Mouse (Mus musculus): ENCODE measurements around the gene Slc16a10. TPM values are rescaled to one million over a fixed set of nuclear protein-coding genes. Genes with fewer than 3 reads are reported as not detected.
A peak's percentile ranks its signal among the peaks of the same experiment; 100 is the strongest.

Slc16a10 gene
- polyA plus RNA-seq, 1 experiment from 2014 or later, result 5.3 TPM

GRCm38 (mm10) chr10:40109520-40109919, 32.5 kb downstream of the Slc16a10 start:
- Histone ChIP-seq H3K27ac (ENCODE audit: low read depth) (no peak overlapping the region), H3K9ac (no peak overlapping the region), H3K4me2 (no peak overlapping the region), H3K27me3 (ENCODE audit: insufficient read depth, low read length) (no peaks in the 10 kb centered on the region), H3K4me3 (ENCODE audit: low read depth, low read length) (no peak overlapping the region), H3K9me3 (ENCODE audit: low read depth, low read length) (no peaks in the 10 kb centered on the region), H3K4me1 (ENCODE audit: insufficient read depth) (no peaks in the 10 kb centered on the region), H3K36me3 (ENCODE audit: insufficient read depth) (no peaks in the 10 kb centered on the region)
- no peak for ATAC-seq (ENCODE audit: insufficient read depth)
- 79% methylated on average over 5 of the region's 5 CpGs for WGBS
- no peak for DNase-seq
- no peak for TF ChIP-seq CTCF (IDR thresholded peaks at IDR 0.05; ENCODE audit: low read depth)

GRCm38 (mm10) chr10:40108992-40109391, 33.1 kb downstream of the Slc16a10 start:
- Histone ChIP-seq H3K4me1 (ENCODE audit: insufficient read depth) (no peaks in the 10 kb centered on the region), H3K27ac (ENCODE audit: low read depth) (no peak overlapping the region), H3K27me3 (ENCODE audit: insufficient read depth, low read length) (no peaks in the 10 kb centered on the region), H3K9me3 (ENCODE audit: low read depth, low read length) (no peaks in the 10 kb centered on the region), H3K9ac (no peak overlapping the region), H3K4me2 (no peak overlapping the region), H3K4me3 (ENCODE audit: low read depth, low read length) (no peak overlapping the region), H3K36me3 (ENCODE audit: insufficient read depth) (no peaks in the 10 kb centered on the region)
- 60% methylated on average over 8 of the region's 8 CpGs for WGBS
- no peak for TF ChIP-seq CTCF (IDR thresholded peaks at IDR 0.05; ENCODE audit: low read depth)
- DNase-seq (no peak), ATAC-seq (ENCODE audit: insufficient read depth) (no peak)

- no peaks in the 10 kb centered on the region for H3K4me1 ChIP-seq (ENCODE audit: insufficient read depth)
- TF ChIP-seq CTCF (IDR thresholded peaks at IDR 0.05; ENCODE audit: low read depth), result no peak
- no peak overlapping the region for H3K4me3 ChIP-seq (ENCODE audit: low read depth, low read length)
- H3K36me3 ChIP-seq (ENCODE audit: insufficient read depth), result no peaks in the 10 kb centered on the region
- H3K27ac ChIP-seq (ENCODE audit: low read depth), result no peak overlapping the region
- ATAC-seq (ENCODE audit: insufficient read depth) (no peak), DNase-seq (no peak)
- no peaks in the 10 kb centered on the region for H3K27me3 ChIP-seq (ENCODE audit: insufficient read depth, low read length)
- WGBS, result 82% methylated on average over 1 of the region's 1 CpGs
- H3K4me2 ChIP-seq, result no peak overlapping the region
- H3K9me3 ChIP-seq (ENCODE audit: low read depth, low read length), result no peaks in the 10 kb centered on the region
- no peak overlapping the region for H3K9ac ChIP-seq
These were observed 34.1 kb downstream of the Slc16a10 start for GRCm38 (mm10) chr10:40107995-40108394.

- WGBS, result 57% methylated on average over 1 of the region's 1 CpGs
- no peaks in the 10 kb centered on the region for H3K27me3 ChIP-seq (ENCODE audit: insufficient read depth, low read length)
- TF ChIP-seq CTCF (IDR thresholded peaks at IDR 0.05; ENCODE audit: low read depth), result no peak
- no peak overlapping the region for H3K9ac ChIP-seq
- no peaks in the 10 kb centered on the region for H3K4me1 ChIP-seq (ENCODE audit: insufficient read depth)
- H3K27ac ChIP-seq (ENCODE audit: low read depth), result no peak overlapping the region
- H3K4me3 ChIP-seq (ENCODE audit: low read depth, low read length), result no peak overlapping the region
- no peaks in the 10 kb centered on the region for H3K9me3 ChIP-seq (ENCODE audit: low read depth, low read length)
- H3K36me3 ChIP-seq (ENCODE audit: insufficient read depth), result no peaks in the 10 kb centered on the region
- ATAC-seq (ENCODE audit: insufficient read depth), result no peak
- no peak for DNase-seq
- H3K4me2 ChIP-seq, result no peak overlapping the region
These were observed 36.9 kb downstream of the Slc16a10 start for GRCm38 (mm10) chr10:40105174-40105573.

GRCm38 (mm10) chr10:40103790-40104189, 38.3 kb downstream of the Slc16a10 start:
- ATAC-seq (ENCODE audit: insufficient read depth) (no peak), DNase-seq (peak; percentile 72)
- no peak overlapping the region for H3K27ac ChIP-seq (ENCODE audit: low read depth)
- H3K36me3 ChIP-seq (ENCODE audit: insufficient read depth), result no peaks in the 10 kb centered on the region
- no peak for TF ChIP-seq CTCF (IDR thresholded peaks at IDR 0.05; ENCODE audit: low read depth)
- no peaks in the 10 kb centered on the region for H3K27me3 ChIP-seq (ENCODE audit: insufficient read depth, low read length)
- H3K4me2 ChIP-seq, result no peak overlapping the region
- no peaks in the 10 kb centered on the region for H3K4me1 ChIP-seq (ENCODE audit: insufficient read depth)
- H3K4me3 ChIP-seq (ENCODE audit: low read depth, low read length), result no peak overlapping the region
- 31% methylated on average over 5 of the region's 5 CpGs for WGBS
- H3K9me3 ChIP-seq (ENCODE audit: low read depth, low read length), result no peaks in the 10 kb centered on the region
- H3K9ac ChIP-seq, result no peak overlapping the region

GRCm38 (mm10) chr10:40102986-40103385, 39.1 kb downstream of the Slc16a10 start:
- ATAC-seq (ENCODE audit: insufficient read depth), result no peak
- no peak for TF ChIP-seq CTCF (IDR thresholded peaks at IDR 0.05; ENCODE audit: low read depth)
- no peak overlapping the region for H3K9ac ChIP-seq
- WGBS, result 45% methylated on average over 8 of the region's 8 CpGs
- no peak overlapping the region for H3K4me2 ChIP-seq
- H3K27ac ChIP-seq (ENCODE audit: low read depth), result no peak overlapping the region
- H3K27me3 ChIP-seq (ENCODE audit: insufficient read depth, low read length), result no peaks in the 10 kb centered on the region
- H3K4me3 ChIP-seq (ENCODE audit: low read depth, low read length), result no peak overlapping the region
- no peaks in the 10 kb centered on the region for H3K36me3 ChIP-seq (ENCODE audit: insufficient read depth)
- no peak for DNase-seq
- no peaks in the 10 kb centered on the region for H3K4me1 ChIP-seq (ENCODE audit: insufficient read depth)
- H3K9me3 ChIP-seq (ENCODE audit: low read depth, low read length), result no peaks in the 10 kb centered on the region

GRCm38 (mm10) chr10:40102166-40102565, 39.9 kb downstream of the Slc16a10 start:
- no peaks in the 10 kb centered on the region for H3K4me1 ChIP-seq (ENCODE audit: insufficient read depth)
- no peaks in the 10 kb centered on the region for H3K27me3 ChIP-seq (ENCODE audit: insufficient read depth, low read length)
- no peak overlapping the region for H3K27ac ChIP-seq (ENCODE audit: low read depth)
- no peaks in the 10 kb centered on the region for H3K36me3 ChIP-seq (ENCODE audit: insufficient read depth)
- ATAC-seq (ENCODE audit: insufficient read depth) (no peak), DNase-seq (no peak)
- no peaks in the 10 kb centered on the region for H3K9me3 ChIP-seq (ENCODE audit: low read depth, low read length)
- no peak overlapping the region for H3K9ac ChIP-seq
- H3K4me3 ChIP-seq (ENCODE audit: low read depth, low read length), result no peak overlapping the region
- WGBS, result 67% methylated on average over 3 of the region's 3 CpGs
- no peak overlapping the region for H3K4me2 ChIP-seq
- no peak for TF ChIP-seq CTCF (IDR thresholded peaks at IDR 0.05; ENCODE audit: low read depth)

GRCm38 (mm10) chr10:40098441-40098840, 43.6 kb downstream of the Slc16a10 start:
- H3K4me1 ChIP-seq (ENCODE audit: insufficient read depth), result no peaks in the 10 kb centered on the region
- WGBS, result 85% methylated on average over 1 of the region's 1 CpGs
- H3K27ac ChIP-seq (ENCODE audit: low read depth), result no peak overlapping the region
- DNase-seq (no peak), ATAC-seq (ENCODE audit: insufficient read depth) (no peak)
- H3K36me3 ChIP-seq (ENCODE audit: insufficient read depth), result no peaks in the 10 kb centered on the region
- H3K9ac ChIP-seq, result no peak overlapping the region
- TF ChIP-seq CTCF (IDR thresholded peaks at IDR 0.05; ENCODE audit: low read depth), result no peak
- no peak overlapping the region for H3K4me3 ChIP-seq (ENCODE audit: low read depth, low read length)
- H3K4me2 ChIP-seq, result no peak overlapping the region
- H3K27me3 ChIP-seq (ENCODE audit: insufficient read depth, low read length), result no peaks in the 10 kb centered on the region
- no peaks in the 10 kb centered on the region for H3K9me3 ChIP-seq (ENCODE audit: low read depth, low read length)
